Mouse (Mus musculus) spleen, postnatal 14 days (tissue): ENCODE data around the gene Srl.
"Not testable (repeated sequence)": the region's sequence is repeated elsewhere in the genome, so short reads cannot be mapped to it uniquely, and the experiment has no call there.

ENCODE experiments used
- DNase-seq, 2 experiments: peaks; one replicate each; pipeline ENCODE4 v3.0.0; 2021 to 2022; ENCODE audit warnings: low spot score in 2 of 2

Srl gene

DNA sequence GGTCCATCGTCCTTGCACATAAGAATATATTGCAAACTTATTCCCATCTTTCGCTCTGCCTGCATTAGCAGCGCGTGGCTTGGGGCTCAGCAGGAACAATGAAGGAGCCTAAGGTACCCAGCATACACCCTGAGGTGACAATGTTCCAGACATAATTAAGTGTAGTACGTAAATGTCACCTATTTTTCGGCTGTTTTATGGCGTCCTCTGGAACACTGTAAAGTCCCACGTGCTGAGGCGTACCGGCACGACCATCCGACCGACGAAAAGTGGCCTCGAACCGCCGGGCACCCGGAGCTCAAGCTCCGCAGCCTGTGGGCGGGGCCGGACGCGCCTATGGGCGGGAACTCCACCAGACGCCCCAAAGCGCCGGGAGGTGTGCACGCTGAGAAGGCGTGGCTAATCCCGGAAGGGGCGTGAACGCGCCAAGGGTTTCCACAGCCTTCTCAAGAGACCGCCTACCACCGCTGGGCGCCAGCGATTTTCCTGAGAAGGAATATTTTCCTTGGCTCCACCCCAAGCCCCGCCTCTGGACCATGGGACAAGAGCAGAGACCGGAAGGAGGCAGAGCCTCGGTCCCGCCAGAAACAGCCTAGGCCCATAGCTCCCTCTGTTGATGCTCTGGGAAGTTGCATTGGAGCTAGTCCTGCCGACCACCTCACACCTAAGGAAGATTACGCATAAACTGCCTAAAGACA lies at the start of gene Srl:
TSS of gene Srl (minus strand) at position 316 of the 698 bp plus-strand sequence.
- peak; percentile 93 to 95 for DNase-seq

DNA sequence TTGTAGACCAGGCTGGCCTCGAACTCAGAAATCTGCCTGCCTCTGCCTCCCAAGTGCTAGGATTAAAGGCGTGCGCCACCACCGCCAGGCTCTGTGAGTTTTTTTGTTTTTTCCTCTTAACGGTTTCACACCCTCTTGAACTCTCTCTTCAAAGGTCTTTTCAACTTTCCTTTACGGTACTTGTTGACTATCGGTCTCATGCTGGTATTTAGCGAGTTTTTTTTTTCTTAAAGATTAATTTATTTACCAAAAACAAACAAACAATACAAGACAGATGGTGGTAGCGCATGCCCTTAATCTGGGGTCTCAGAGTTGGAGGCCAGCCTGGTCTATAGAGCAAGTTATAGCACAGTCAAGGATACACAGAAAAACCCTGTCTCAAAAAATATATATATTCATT lies 48.6 kb upstream of the Srl start:
- no peak for DNase-seq

DNA sequence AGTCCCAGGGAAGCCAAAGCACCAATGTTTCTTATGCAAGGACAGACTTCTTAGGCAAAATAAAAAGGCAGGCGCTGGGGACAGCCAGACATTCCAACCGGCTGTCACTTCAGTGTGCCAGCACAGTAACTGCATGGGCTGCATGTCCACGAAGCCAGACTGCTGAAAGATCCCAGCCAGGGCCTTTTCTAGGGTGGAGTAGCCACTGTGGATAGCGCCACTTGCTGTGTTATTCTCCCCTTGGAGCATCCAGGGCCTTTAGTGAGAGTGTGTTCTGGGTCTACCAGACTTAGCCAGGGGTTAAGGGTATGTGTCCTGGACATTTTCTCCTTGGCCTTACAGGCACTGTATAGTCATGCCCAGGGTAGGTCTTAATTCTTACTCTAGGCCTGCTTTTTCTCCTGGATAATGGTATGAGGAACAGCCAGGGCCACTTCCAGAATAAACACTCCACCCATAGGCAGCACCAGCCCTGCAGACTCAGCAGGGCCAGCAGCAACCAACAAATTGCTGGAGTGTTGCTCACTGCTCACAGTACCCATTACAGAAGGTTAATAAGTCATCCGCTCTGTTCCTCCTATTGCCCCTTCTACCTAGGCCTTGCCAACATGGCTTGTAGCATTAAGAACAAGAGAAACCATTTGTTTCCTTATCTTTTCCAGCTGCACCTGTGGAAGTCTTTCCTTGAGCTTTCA lies 46.0 kb upstream of the Srl start:
- no peak for DNase-seq

DNA sequence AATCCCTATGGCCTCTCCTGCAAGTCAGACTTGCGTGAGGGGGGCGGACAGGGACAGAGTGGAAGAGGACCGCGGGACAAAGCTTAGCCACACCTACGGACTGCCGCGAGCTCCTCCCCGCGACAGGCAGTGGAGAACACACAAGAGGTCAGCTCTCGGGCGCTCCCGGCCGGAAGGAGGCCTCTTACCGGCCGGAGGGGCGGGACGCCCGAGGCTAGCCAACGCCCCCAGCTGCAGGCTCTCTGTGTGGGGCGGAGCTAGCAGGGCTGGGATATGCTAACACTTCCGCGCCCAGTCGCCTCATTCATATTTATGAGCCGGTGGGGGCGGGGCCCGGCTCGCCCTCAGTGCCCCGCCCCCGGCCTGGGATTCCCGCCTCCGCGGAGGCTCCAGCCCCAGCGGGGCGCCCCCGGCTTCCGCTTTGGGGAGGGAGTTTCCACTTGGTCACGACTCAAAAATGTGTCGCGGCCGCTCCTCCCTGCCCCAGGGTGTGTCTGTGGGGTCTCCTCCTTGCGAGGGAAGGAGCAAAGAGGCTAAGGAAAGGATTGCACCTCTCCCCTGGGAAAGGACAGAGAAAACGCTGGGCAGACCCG lies 45.0 kb upstream of the Srl start:
- DNase-seq: peak; percentile 86 to 89

DNA sequence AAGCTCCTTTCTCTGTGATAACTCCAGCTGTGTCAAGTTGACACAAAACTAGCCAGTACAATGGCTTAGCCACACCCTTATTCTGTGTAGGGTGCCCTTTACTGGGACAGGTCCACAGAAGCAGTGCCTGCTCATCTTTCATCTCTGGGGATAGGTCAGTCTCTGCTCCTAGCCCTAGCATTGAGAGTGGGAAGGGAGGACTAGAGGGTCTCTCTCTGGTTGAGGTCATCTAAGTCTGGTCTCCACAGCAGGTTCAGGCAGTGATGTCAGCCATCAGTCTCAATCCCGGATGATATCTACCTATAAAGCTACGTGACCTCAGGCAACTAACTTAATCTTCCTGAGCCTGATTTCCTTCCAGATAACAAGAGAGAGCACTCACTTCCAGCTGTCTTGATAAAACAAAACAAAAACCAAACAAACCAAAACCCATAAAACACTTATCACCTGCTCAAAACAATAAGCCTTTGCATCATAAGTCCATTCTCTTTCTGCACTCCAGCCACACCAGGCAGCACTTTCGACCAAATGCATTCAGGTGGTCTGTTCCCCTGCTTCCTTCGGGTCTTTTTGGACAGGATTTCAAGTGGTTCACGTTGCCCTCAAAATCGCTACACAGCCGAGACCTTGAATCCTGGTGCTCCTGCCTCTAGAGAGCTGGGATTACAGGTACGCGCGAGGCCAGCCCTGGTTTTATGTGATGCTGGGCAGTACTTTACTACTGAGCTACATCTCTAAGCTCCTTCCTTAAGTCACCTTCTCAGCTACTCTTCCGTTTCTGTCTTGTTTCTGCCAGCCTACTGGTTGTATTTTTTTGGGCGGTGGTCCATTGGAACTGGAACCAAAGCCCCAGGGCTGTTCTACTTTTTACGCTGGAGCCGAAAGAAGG lies 44.3 kb upstream of the Srl start:
- DNase-seq: no peak

DNA sequence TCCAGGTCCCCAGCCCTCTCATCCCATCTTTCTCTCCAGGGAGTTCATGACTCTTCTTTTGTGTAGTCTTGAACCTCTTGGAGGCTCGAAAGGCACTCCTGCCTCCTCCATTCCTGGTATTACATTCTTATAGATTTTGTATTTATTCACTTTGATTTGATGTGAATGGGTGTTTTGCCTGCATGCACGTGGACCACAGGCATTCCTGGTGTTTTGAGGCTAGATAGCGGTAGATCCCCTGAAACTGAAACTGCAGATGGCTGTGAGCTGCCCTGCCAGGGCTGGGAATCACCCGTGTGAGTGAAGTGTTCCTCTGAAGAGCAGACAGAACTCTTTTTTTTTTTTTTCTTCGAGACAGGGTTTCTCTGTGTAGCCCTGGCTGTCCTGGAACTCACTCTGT lies 42.8 kb upstream of the Srl start:
- no peak for DNase-seq

DNA sequence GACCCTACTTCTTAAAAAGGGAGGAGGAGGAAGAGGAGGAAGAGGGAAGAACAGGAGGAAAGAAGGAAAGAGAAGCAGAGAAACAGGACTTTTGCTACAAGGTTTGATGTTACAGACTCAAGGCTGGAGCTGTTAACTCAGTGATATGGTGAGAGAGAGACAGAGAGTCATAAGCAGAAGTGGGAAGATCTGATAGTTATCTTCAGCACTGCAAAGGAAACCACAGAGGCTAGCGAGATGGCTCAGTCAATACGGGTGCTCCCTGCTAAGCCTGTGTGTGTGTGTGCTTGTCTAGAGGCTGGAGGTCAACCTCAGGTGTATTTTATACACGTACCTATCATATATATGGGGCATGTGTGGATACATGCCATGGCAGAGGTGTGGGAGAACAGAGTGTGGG lies 42.2 kb upstream of the Srl start:
- DNase-seq: no peak

DNA sequence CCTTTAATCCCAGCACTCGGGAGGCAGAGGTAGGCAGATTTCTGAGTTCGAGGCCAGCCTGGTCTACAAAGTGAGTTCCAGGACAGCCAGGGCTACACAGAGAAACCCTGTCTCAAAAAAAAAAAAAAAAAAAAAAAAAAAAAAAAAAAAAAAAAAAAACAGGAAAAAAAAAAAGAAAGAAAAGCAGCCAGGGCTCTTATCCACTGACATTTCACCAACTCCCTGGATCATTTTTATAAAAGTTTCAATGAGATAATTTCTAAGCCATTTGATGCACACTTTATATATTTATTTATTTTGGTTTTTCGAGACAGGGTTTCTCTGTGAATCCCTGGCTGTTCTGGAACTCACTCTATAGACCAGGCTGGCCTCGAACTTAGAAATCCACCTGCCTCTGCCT lies 39.6 kb upstream of the Srl start:
- not testable (repeated sequence) for DNase-seq

DNA sequence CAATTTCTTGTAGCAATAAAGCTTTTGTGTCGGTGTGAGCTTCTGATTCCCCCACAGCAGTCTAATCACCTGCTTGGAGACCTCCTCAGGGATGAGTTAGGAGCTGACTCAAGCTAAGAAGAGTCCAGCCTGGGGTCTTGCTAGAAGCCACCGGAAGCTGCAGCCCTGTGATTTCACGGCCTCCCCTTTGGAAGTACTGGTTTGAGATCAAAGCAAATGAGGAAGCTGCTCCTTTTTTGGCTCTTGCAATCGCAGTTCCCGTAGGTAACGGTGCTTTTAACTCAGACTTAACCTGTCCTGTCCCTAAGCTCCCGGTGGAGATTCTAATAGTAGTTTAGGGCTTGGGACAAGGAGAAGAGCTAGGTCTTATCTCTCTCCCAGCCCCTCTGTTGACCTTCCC lies 37.0 kb upstream of the Srl start:
- DNase-seq: no peak

DNA sequence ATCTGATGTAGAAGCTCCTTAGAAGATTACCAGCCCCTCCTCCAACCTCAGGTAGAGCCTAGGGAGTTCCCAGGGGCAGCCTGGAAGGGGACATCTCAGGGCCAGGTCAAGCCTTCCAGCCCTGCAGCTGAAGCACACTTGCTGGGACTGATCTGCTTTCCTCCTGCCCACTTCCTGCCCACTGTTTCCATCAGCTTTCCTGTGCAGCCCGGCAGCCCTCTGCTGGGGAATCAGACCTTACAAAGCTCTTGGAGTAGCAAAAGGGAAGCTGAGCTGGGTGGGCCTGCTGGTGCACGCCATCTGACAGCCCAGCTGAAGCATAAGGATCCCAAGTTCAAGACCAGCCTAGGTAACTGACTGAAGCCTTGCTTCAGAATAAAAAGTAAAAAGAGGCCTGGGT lies 35.3 kb upstream of the Srl start:
- DNase-seq: no peak

DNA sequence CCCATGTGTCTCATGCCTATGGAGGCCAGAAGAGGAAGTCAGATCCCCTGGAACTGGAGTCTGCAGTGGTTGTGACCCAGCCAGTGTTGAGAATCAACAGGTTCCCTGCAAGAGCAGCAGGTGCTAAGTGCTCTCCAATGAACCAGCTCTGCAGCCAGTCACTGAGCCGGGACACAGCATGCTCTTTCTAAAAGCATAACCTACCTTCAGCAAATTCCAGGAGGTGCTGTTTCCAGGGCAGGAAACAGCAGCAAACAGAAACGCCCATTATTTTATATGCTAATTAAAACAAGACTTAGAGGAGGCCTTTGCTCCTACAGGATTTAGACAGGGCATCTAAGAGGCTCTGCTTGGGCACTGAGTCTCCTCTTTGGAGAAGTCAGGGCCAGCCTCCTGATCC lies 34.4 kb upstream of the Srl start:
- no peak for DNase-seq

DNA sequence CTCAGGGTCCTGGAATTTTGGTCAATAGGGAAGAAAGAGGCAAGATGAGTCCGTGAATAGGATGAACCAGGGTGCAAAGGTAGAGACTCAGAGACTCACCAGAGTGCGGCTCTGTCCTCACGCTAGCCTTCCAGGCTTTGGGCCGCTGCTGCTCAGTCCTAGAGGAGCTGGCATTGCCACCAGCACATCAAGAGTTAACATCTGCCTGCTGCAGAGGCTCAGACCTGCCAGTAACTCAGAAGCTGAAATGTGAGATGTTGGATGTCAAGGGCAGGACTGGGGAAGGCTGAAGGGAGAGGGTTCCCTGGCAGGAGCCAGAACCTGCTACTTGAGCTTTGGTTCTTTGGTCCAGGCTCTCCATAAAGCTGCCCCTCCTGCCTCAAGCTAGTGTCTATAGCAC lies 29.1 kb upstream of the Srl start:
- no peak for DNase-seq

DNA sequence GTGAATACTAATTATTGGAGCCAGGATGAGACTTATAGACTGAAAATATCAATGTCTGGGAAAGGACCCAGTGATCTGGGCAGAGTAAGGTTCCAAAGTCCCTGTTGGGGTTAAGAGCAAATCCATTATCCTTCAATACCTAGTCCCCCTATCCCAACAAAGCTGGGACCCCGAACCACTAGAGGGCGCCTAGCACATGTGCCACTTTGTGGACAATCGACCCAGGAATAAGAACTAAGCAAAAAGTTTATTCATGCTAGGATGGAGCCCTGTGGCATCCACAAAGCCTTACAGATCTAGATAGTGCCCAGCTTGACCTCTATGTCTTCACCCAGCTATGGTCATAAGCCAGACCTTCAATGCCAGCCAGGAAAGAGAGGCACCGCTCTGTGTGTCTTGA lies 26.3 kb upstream of the Srl start:
- peak; percentile 55 to 77 for DNase-seq

DNA sequence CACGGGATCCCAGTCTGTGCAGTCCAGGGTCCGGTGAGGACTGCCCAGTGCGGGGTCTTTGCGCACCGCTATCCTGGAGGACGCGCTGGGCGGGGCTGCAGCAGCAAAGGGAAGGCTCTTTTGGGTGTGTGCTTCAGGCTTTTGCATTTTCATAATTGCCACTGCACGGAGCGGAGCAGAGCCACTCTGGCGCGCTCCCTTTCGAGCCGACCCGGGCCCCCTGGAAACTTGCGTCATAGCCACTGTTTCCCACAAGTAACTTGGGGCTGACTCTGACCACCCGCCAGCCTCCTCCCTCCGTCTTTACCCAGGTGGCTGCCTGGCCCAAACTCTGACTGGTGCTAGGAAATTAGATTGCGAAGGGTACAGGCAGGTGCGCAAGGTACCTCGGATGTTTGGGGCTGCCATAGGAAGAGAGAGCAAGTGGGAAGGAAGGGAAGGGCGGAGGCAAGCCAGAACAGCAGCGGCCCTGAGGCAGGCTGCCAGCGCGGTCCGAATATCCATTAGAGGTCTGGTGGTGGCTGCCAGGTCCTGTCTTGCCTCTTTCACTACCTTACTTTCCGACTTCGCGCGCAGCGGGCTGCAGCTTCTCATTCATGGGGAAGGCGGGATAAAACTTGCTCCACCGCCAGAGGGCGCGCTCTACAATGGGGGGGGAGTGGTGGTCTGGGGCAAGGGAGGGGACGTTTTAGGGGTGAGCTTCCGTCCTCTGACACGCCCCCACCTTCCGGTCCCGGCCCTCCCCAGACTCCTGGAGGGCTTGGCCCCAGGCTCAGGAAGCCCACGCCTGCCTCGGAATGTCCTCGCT lies 18.7 kb upstream of the Srl start:
- peak; percentile 38 to 67 for DNase-seq

DNA sequence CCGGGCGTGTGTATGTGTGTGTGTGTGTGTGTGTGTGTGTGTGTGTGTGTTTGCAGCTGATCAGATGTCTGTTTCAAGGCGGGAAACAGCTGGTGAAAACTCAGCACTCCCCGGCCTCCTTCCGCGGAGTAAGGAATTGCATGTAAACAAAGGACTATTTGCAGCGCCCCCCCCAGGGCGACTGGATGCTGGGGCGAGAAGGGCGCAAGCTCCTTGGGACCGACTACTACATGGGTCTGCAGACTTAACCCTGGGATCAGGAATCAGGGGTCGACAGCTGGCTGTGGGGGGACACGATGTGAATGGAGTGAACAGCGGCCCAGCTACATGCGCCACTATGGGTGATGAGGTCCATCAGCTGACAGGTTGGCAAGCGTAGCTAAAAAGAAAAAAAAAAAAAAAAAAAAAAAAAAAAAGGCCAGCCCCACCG lies 18.1 kb upstream of the Srl start, which contains the start of gene Tfap4:
TSS of gene Tfap4 (minus strand) at position 140 of the 430 bp plus-strand sequence.
- DNase-seq: peak; percentile 48 to 74

DNA sequence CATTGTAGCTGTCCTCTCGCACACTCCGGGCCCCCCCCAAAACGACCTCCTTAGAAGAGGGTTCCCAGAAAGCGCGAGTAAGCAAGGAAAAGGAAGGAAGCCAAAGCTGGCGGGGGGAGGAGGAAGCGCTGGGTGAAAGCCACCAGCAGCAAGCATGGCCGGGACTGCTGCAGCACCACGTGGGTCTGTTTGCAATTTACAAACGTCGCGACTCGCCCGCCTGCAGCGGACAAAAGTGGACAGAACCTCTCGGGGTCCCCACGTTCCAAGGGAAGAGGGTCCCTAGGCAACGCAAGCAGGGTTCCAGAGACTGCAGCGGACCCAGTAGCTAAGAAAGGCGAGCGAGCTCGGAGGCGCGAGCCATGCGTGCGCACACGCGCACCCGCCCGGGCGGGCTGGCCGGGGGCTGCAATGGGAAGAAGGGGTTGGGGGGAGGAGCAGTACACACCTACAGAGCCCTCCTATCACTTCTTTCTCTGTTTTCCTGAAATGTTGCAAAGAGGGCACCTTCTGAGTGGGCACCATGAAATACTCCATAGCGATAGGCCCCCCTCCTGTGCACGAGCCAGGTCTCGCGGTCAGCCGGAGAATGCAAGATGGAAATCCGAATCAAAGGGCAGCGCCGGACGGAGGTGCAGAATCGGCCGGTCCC lies 17.5 kb upstream of the Srl start:
- peak in 1 of 2 experiments; percentile 37 for DNase-seq

DNA sequence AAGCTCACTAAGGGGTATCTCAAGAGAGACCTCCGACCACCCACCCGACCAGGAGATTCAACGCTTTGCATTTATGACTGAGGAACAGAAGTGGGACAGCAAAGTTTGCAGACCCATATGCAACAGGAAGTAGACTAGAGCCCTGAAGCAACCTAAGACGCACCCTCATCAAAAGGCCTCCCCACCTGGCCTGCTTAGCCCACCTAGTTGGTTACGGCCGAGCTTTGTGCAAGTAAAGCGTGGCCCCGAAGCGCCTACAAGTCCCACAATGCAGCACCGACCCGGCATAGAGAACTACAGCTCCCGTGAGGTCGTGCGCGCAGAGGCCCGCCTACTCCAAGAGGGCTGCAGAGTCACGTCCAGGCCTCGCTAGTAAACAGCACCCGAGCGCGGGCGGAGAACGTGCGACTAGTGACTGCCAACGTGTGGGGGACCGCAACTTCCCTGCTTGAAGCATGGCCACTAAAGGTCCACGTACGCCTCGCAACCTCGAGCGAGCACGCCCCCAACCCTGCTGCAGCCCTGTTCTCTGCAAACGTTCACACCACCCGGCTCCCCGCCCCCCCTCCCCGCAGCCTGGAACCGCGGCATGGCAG lies 16.9 kb upstream of the Srl start:
- DNase-seq: peak; percentile 77 to 86

DNA sequence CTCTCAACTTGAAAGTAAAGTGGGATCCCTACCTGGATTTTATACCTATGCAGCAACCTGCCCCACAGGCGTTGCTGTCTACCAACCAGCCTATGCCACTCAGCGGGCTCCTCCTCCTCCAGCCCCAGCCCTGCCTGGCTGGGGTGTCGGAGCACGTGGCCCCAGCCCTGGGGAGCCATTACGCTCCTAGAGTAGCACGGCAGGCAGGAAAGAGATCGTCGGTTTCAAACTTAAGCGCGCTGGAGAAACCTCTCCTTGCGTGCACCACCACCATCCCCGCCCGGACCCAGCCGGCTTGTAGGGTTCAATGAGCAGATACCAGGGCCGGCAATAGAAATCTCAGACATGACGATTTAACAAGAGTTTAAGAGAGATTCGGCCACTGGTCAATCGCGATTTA lies 16.3 kb upstream of the Srl start:
- peak; percentile 29 to 61 for DNase-seq

DNA sequence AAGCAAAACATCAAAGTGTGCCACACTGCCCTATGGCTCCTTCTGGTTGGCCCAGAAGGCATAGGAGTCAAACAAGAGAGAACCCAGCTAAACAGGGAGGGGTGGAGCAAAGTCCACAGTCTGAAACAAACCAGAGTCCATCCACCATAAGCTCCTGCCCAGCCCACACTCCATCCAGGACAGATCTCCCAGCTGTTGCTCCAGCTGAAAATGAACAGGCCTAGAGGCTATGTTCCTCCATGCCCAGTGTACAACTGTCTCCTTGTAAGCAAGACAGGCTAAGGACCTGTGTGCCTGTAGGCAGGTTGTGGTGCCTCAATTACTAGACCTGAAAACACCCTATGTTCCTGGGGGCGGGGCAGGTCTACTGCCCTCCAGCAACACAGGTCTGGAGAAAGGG lies 15.5 kb upstream of the Srl start:
- DNase-seq: no peak

DNA sequence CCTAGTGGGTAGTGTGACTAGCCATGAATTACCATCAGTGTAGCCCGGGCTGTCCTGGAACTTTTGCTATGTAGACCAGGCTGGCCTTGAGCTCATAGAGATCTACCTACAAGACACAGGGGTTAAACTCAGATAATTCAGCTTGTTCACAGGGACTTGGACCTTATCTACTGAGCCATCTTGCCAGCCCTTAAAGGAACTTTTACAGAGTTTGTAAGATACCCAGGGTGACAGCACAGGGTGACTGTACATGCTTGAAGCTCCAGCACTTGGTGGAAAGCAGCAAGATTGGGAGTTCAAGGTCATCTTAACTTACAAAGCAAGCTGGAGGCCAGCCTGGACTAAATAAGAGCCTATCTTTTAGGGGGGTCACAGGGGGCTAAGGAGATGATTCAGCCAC lies 13.9 kb upstream of the Srl start:
- DNase-seq: no peak
